Mouse (Mus musculus) embryo, embryonic 10.5 days (tissue): Measurements from ENCODE around the gene Bmi1.
A peak's percentile ranks its signal among the peaks of the same experiment; 100 is the strongest.

ENCODE experiments used
- DNase-seq: peaks from one replicate; pipeline ENCODE4 v3.0.0-alpha.2; 2015; ENCODE audit warnings: low spot score

Gene Bmi1

DNA sequence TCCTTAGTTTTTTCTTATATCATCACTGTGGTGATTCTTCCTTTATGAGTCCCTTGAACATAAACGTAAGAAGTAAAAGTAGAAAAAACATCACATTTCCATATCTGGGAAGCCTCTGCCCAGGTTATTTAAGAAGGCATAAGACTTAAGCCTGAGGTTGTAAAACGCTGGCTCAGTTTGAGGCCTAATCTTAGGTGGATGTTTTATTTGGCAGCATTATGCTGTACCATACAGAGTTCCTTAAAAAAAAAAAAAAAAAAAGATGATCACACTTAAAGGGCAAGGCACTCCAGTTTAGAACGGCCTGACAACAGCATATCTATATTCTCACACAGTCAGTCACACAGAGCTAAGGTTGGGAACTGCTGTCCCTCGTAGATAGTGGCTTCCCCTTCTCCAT lies 49.1 kb downstream of the Bmi1 start:
- DNase-seq, result no peak

DNA sequence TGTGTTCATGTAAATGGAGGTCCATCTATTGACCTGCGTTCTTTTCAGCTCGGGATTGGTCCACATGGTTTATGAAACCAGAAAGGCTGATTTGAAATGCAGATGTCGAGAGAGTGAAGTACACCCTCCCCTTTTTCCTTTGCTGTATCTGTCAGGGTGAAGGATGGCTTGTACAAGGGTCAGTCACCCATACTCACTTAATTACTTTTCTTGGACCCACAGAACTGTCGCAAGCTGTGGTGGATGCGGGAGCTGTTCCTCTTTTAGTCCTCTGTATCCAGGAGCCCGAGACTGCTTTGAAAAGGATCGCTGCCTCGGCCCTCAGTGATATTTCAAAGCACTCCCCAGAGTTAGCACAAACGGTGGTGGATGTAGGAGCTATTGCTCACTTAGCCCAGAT lies 54.9 kb downstream of the Bmi1 start:
- peak; percentile 73 for DNase-seq

- DNase-seq, result peak; percentile 25
Measured at GRCm38 (mm10) chr2:18734394-18735127, 57.7 kb downstream of the Bmi1 start.
